Mouse (Mus musculus) erythroblast, embryonic 14.5 days (primary cell): Measurements from ENCODE around the gene Atg9a.

Experiments
- GATA1 ChIP-seq: IDR thresholded peaks from 2 replicates; pipeline ENCODE4 v1.6.1; 2012; ENCODE audit warnings: low read length, inconsistent platforms, mixed read lengths
- TAL1 ChIP-seq: IDR thresholded peaks from 3 replicates; pipeline ENCODE4 v1.6.1; 2012; ENCODE audit warnings: low read length, inconsistent platforms, mixed read lengths

DNA sequence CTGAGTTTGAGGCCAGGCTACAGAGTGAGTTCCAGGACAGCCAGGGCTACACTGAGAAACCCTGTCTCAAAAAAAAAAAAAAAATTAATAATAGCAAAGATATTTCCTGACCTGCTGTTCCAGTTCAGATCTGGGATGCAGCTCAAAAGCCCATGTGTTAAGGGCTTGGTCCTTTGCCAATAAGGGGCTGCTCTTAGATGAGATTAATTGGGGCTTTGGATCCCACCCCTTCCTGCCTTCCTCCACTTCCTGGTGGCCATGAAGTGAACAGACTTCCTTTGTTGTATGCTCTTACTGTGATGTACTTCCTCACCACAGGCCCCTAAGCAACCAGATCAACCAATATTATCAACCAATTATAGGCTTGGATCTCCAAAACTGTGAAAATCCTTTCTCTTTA is 4.9 kb downstream of the Atg9a start:
- TF ChIP-seq GATA1 (no peak), TAL1 (no peak)
